Mouse (Mus musculus): ENCODE data around the gene Ccser1.

DNA sequence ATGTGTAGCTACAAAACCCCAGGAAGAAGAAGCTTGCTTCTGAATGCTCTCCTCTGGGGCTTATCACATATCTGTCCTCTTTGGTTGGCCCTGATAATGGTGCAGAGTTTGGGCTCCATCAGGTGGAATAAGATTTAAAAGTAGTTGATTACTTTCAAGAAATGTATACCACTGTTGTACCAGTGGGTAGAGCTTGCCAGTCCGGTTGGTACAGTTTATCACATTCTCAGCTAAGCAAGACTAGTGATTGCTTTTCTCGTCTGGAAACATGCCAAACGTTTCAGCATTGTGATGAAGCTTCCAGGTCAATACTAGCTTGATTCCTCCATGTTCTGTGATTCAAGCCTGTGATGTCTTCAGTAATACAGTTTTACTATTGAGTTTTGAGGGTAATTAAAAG, 441.6 kb downstream of the Ccser1 start:
- TF ChIP-seq CTCF (IDR thresholded peaks at IDR 0.05; ENCODE audit: low read depth) (no peak), EP300 (optimal IDR thresholded peaks at IDR 0.05) (no peak)

Measured in stomach, postnatal 0 days (tissue).